Mouse (Mus musculus) cerebellum, postnatal 10 days (tissue): Measurements from ENCODE around the gene Stat5b.

Experiments used
- DNase-seq, 2 experiments: peaks; one replicate each; pipeline ENCODE4 v3.0.0; 2021; ENCODE audit warnings: mixed read lengths in 2 of 2

Gene Stat5b

DNA sequence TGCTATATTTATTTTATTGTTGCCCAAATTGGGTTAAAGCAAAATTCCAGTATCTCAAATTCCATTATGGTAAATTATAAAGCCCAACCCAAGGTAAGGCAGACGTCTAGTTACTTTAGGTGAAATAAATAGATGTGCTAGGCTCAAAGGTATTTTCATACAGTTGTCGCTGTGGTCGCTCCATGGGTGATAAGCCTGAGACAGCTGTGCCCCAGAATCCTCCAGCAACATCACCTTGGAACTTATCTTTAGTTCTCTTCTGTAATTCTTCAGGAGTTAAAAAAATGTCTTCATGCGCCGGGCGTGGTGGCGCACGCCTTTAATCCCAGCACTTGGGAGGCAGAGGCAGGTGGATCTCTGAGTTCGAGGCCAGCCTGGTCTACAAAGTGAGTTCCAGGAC, 11.6 kb downstream of the Stat5b start:
- no peak for DNase-seq

DNA sequence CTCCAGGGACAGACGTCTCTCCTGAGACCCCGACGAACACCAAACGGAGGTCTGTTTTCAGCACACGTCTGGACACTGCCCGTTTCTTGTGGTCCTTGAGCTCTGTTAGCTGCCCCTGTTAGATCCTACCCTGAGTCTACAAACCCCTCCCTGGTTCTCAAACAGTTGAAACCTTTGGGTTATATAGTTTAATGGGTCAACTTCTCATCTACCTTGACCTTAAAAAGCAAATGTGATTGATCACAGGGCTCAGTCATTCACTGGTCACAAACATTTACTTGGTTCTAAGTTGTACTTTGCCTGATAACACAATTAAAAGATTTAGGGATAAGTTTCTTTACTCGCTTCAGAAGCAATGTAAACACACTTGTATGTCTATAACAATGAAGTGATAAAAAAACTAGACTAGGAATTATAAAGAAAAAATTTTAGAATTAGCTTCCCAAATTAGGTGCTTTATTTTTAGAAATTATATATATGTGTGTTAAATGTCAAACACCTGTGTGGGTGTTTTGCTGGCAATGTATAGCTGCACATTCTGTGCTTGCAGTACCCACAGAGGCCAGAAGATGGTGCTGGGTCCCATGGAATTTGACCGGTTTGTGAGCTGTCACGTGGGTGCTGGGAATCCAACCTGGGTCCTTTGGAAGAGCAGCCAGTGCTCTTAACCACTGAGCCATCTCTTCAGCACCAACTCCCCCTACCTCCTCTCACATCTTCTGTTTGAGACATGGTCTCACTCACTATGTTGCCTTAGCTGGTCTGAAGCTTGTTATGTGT, 13.4 kb downstream of the Stat5b start:
- no peak for DNase-seq

DNA sequence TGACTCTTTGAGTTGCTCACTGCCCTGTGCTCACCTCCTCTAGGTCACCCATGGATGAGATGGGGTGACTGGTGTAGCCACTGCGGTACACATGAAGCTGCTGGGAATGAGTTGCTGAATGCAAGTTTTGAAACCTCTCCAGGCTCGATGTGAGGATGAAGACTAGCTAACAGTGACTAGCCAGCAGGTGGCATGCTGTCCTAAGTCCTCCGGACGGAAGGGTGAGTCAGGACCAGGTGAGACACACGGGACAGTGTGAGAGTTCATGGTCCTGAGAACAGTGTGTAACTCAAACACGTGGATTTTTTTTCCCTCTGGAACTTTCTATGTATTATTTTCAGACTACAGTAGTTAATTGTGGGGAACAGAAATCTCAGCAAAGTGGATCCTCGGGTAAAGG, 17.1 kb downstream of the Stat5b start:
- no peak for DNase-seq

DNA sequence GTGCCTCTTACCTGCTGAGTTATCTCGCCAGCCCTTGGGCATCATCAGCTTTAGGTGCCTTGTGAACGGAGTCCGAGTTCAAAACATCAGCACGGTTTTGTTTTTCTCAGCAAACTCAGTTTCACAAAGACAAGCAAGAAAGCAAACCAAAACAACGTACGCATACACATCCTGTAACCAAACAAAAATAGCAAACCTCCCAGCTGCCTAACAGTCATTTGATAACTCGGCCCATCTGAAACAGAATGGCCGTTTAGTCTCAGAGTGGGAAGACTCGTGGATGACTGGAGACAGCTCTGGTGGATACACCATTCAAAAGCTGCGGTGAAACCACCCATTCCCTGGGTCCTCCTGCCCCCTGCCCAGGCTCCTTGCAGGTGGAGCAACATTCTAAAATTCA, 19.1 kb downstream of the Stat5b start:
- no peak for DNase-seq

DNA sequence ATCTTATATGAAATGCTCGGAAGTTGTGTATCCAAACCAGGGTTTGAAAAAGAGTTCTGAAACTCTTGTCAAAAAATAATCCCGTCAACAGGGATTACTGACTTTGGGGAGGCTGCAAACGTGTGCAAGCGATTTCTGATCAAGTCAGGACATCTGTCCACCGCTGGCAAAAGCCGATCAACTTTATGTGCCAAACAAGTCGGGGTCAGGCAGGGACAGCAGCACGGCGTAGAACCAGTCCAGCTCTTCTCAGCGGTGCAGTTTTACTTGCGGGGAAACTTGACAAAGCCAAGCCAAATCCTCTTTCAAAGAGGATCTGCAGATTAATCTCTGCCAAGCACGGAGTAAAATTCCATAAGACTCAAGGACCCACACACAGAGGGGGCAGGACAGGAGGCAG, 20.8 kb downstream of the Stat5b start:
- DNase-seq: peak in 1 of 2 experiments; percentile 29

DNA sequence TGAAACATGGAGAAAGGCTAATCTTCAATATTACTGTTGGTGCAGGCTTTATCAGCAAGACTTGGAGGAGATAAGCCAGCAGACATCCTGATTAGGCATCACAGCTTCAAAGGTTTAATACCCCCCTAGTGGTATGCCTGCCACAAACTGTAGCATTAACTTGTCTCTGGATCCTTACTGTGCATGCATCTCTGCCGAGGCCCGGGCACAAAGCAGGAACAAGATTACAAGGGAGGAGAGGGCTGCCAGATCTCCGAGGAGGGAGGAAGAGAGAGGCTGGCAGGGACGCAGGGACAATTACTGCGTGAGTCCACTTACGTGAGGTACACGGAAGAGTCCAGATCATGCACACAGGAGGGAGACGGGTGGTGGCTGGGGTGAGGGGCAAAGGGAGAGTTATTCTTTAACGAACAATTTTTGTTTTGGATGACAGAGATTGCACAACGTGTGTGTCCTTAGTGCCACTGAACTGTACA, 21.8 kb downstream of the Stat5b start:
- DNase-seq: peak; percentile 58 to 64

DNA sequence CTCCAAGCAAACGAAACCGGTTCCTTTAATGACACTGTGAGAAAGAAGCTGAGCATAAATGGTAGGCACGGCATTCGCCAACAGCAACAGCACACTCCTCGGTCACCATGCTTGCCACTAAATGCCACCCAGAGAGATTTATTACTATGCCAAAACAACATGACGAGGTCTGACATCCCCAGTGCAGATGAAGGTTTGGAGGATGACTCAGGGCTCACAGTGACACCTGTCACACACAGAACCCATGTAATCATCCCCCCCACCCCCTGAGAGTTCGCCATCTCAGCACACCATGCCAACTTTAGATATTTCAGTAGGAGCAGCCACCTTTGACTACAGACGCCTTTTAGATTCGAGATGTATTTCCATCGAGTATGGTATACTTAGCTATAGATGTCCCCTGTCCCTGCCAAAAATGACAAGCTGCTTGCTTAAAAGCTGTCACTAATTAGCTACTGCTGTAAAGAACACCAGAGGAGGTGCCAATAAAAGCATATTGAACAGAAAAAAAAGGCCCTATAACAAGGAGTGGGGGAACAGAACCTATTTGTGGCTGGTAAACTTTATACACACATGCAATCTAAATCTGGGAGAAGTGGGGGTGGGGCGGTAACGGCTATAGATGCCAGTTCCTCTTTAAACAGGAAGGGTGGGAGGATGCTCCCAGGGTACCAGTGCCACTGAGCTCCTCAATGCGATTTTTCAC, 24.2 kb downstream of the Stat5b start:
- DNase-seq: peak in 1 of 2 experiments; percentile 36

DNA sequence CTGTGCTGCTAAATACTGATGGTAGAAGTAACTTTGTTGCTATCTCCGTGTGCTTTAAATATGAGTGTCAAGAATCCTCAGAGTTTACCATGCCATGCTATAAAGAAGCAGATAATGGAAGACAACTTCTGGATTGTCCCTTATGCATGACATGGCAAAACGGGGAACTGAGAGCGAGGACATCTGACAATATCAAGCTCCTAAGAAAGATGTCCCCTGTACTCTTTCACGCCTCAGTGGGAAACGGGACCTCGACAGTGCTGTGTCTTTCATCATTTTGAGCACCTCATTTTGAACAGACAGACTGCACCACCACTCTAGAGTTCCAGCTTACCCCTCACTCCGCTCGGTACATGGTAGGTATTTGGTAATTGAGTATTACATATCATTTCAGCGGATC, 25.1 kb downstream of the Stat5b start:
- no peak for DNase-seq

DNA sequence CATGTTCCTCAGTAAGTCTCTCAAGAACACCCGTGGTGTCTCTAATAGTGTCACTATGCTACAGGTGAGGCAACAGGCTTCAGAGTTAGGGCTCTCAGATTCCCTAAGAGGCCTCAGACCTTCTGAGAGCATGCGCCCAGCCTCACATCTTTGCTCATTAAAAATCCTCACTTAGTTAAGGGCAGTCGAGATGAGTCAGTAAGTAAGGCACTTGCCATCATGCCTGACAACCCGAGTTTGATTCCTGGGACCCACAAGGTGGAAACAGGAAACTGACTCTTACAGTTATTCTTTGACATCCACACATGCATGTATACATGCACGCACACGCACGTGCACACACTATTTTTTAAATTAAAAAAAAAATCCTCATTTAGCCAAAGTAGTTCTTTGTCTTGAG, 26.0 kb downstream of the Stat5b start:
- DNase-seq: no peak

DNA sequence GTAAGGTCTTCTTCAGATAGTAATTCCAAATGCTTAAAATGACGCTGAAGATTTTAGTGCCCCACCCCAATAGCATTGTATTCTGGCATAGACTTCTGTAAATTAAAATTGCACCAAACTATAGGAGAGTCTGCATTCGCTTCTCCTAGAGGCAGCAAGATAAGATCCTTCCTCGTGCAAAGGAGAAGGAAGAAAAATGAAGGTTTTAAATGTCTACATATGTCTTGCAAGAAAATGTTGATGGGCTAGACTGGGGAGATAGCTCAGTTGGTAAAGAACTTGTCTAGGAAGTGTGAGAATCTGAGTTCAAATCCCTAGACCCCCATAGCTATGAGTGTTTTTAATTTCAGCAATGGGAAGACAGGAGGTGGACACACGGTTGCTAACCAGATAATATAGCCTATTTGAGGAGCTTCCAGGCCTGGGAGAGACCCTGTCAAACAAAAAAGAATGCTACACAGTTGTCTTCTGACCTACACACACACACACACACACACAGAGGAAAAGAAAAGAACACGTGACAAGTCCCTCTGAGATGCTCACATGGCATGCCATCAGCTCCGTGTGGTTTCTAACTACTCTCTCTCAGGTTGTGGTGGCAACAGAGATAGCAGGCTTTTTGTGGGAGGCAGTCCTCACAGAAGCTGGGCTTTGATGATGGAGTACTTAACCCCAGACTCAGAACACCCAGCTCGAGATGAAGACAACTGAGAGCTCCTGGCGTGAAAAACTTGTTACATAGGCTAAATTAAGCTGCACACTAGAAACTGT, 26.8 kb downstream of the Stat5b start:
- DNase-seq: no peak

DNA sequence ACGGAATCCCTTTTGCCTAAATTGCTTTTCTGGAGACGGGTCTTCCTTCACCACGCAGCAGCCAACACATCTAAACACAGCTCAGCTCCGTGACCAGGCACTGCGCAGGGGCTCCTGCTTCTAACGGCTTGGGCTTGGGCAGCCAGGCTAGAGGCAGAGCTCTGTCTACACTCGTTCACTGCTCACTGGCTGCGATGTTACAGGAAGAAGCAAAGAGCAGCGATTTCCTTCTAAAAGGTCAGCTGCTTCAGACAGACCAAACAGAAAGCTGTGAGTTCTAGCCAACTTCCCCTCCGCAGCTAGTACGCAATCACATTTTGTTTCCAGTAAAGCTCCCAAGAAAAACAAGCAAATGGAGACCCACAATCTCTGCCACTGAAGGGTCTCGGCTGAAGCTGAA, 28.2 kb downstream of the Stat5b start:
- DNase-seq: no peak

DNA sequence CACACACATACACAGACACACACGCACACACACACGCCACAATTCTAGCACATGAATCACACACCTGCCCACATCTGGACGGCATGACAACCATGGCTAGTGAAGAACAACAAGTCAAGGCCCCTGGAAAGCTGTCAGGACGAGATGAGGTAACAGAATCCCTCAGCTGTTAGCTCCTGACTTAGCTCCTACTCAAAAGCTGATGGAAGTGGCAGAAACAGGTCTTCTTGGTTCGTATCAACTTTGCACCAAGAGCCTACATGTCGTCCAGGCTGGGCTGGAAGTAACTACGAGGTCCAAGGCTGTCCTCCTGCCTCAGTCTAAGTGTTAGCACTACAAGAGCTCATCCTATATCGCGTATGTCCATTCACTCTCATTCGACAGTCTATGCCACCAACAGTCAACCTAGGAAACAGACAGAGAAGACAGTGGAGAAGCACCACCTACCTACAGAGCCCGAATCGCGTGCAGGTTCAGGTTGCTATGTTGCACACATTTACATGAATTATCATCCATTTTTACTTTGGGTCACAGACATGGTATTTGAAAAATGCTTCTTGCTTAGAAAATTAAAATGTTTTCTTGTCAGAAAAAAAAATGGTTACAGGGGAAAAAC, 28.8 kb downstream of the Stat5b start:
- no peak for DNase-seq

DNA sequence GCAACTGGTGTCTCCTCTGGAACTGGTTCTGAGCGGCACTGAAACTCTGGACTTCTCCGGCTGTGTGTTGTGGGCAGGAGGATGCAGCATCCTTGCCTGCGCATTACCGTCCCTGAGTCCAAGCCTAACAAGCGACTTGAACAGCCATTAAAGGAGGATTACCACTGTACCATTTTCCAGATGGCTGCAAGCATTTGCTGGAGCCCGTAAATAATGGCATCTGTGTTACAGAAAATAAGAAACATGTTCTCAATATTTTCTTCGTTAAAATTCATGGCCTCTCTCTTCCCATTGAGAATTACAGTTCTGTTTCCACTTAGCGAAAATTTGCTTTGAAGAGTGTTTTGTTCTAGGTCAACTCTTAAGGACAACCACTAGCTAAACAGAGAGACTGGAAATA, 30.5 kb downstream of the Stat5b start:
- DNase-seq: no peak

DNA sequence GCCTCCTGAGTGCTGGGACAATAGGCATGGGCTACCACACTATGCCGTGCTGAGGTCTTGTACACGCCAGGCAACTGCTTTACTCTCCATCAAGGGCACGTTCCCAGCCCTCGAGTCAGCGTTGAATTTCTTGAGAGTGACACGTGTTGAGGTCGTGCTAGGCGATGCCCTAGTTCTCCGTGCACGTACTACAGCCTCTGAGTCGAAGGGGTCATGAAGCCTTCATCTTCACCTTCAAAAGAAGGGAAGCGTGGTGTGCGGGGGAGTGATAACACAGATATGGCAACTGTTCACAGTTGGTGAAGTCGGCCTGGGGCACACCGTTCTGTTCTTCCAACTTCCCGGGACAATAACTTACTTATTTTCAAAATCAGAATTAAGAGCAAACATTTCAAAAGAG, 30.9 kb downstream of the Stat5b start:
- no peak for DNase-seq

DNA sequence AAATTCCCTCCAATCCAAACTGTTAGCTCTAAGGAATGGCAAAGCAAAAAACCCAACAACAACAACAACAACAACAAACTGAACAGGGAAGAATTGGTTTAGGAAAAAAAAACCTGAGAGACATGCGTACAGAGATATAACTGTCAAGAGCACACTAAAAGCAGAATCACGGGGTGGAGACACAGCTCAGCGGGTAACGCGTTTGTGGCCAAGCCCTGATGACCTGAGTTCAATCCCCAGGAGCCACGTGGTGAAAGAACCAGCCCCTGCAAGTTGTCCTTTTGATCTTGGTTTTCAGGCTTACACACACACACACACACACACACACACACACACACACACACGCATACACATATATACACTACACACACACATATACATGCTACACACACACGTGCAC, 31.5 kb downstream of the Stat5b start:
- DNase-seq: no peak

DNA sequence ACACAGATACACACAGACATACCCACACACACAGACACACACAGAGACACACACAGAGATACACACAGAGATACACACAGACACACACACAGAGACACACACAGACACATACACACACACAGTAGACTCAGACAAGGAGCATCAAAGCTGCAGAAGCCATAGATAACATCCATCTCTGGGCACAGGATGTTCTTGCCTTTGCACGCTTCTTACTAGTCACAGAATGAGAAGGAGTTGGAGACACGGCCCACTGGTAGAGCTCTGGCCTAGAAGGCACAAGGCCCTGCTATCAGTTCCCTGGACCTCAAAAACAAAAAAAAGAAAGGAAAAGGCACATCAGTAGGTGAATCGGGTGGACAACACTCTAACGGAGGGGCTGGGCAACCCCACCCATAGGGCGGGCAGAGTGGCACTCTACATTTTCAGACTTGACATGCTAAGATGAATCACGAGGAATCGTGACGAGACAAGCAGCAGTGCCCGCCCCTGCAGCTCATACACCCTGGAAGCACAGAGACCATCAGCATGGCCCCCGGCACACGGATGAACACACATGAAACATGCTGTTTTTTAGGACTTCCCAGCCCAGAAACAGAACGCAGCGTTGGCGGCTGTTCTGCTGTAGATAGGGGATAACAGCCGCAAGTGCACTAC, 32.0 kb downstream of the Stat5b start:
- no peak for DNase-seq

DNA sequence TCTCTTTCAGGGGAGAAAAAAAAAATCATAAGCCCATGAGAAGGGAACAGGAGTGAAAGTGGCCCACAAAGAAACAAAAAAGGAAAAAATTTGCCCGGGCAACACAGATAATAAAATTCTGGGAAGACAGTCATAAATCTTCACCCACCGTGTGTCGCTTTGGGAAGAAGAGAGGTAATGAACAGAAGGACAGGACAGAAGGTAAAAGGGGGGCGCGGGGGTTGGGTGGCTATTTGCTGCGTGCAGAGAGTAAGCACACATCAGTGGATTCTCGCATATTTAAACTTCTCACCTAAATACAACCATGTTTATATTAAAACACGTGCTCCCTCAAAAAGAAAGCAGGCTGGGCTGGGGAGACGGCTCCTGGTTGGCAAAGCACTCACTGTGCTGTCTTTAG, 33.2 kb downstream of the Stat5b start:
- DNase-seq: peak; percentile 87 to 88

DNA sequence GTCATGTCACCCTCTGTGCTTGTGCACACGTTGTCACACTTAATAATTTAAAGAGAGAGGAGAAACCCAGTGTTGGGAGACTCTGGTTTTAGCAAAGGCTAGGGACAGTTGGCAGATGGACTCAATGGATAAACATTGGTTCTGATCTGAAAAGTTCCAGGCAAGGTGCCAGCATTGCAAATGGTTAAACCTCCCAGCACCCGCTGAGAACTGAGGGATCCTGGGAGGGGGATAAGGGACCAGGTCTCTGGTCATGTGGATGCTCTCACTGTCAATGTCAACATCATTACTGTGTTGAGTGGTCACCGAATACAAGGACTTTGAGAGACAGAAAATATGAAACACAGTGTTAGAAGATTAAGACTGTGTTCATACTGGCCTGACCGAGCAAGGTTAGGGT, 33.7 kb downstream of the Stat5b start:
- peak; percentile 82 for DNase-seq

DNA sequence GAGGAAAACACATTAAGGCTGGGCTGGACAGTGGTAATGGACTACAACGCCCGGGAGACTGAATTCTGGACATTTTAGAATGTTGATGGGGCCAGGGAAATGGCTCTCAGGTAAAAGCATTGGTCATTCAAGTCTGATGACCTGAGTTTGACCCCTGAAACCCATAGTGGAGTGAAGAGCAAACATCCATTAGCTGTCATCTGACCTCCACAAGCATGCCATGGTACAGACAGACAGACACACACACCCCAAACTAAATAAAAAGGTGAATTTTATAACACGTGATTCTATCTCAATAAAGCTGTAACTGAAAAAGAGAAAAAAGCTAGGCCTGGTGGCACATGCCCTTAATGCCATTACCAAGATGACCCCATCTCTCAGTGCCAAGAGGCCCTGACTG, 34.2 kb downstream of the Stat5b start:
- no peak for DNase-seq

DNA sequence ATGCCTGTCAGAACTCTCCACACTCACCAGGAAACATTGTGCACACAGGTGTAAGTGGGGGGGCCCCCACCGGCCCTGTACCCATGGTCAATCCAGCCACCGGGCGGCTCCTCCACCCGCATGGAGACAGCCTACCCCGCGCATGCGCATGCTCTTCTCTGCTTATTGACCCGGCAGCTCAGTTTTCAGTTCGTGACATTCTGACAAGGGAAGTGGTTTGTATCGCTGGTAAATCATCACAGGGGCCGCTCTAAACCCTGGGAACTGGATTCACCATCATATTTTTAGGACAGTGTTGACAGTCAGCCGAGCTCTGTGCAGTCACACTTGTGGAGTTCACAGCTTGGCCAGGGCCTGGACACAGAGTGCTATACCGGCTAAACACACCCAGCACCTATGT, 36.0 kb downstream of the Stat5b start:
- no peak for DNase-seq

DNA sequence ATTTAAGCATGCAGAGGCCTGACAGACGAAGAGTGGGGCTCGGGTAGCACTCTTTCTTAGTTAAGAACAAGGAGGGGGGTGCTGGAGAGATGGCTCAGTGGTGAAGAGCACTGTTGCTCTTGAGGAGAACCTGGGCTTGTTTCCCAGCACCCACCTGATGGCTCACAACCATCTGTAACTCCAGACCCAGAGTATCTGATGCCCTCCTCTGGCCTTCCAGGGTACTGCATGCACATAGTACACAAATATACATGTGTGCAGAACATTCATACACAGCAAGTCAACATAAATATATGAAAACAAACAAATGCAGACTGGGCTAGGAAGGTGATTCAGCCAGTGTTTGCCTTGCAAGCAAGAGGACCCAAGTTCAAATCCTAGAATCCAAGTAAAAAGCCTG, 39.4 kb downstream of the Stat5b start:
- peak in 1 of 2 experiments; percentile 26 for DNase-seq

DNA sequence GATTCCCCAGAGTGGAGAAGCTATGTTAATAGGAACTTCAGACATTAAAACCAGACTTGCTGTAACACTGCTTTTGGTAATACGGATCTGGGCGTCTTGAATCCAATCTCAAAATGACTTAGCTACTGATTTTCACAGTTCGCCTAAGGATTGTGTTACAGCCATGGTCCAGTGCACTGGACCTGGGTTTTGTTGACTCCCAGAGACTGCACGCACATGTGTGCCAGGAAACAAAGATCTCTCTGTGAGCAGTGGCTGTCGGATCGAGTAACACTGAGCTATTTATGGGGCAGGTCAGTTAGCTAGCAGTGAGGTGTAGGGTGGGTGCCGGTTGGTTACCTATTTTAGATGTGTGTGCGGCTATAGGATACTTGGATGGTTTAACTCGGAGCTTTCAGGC, 40.0 kb downstream of the Stat5b start:
- DNase-seq: no peak
